ENCODE assay signal across 38 mouse cellular contexts in genomic region chr2:152503950-152504349, GRCm38 (mm10). TPM values are rescaled to one million over a fixed set of nuclear protein-coding genes. Genes with fewer than 3 reads are reported as not detected.
"Had no signal": no experiment of that assay in that cellular context is flagged by ENCODE, and none has a peak within 500 bp of the region (broad histone marks: within the 10 kb centered on the region; RNA-seq: fewer than 3 reads in every experiment).

No protein-coding gene starts in this region.

- H3K9me3 ChIP-seq: heart, embryonic 13.5 days; heart, embryonic 15.5 days; hindbrain, embryonic 13.5 days; hindbrain, embryonic 15.5 days; kidney, embryonic 15.5 days; limb, embryonic 10.5 days; liver, embryonic 13.5 days; liver, embryonic 15.5 days had no signal

- H3K27ac ChIP-seq: gastrocnemius, adult 2 months; heart, adult 2 months; heart, embryonic 13.5 days; heart, embryonic 15.5 days; hindbrain, embryonic 13.5 days; hindbrain, embryonic 15.5 days; hindbrain, postnatal 0 days; kidney, embryonic 15.5 days; kidney, postnatal 0 days; layer of hippocampus, adult 2 months; left cerebral cortex, adult 2 months; limb, embryonic 10.5 days; limb, embryonic 12.5 days; liver, embryonic 13.5 days; liver, embryonic 15.5 days had no signal

- H3K36me3 ChIP-seq: heart, embryonic 13.5 days; heart, embryonic 15.5 days; hindbrain, embryonic 13.5 days; hindbrain, embryonic 15.5 days; kidney, embryonic 15.5 days; limb, embryonic 10.5 days; limb, embryonic 12.5 days; liver, embryonic 13.5 days; liver, embryonic 15.5 days had no signal

- H3K9ac ChIP-seq: heart, embryonic 13.5 days; heart, embryonic 15.5 days; hindbrain, embryonic 13.5 days; hindbrain, embryonic 15.5 days; kidney, embryonic 15.5 days; limb, embryonic 12.5 days; liver, embryonic 13.5 days; liver, embryonic 15.5 days; liver, postnatal 0 days had no signal

- H3K27me3 ChIP-seq: heart, embryonic 13.5 days; heart, embryonic 15.5 days; hindbrain, embryonic 13.5 days; hindbrain, embryonic 15.5 days; kidney, embryonic 15.5 days; limb, embryonic 12.5 days; liver, embryonic 13.5 days; liver, embryonic 15.5 days had no signal

- H3K4me1 ChIP-seq: hindbrain, embryonic 13.5 days; hindbrain, embryonic 15.5 days; kidney, embryonic 15.5 days; limb, embryonic 10.5 days; limb, embryonic 12.5 days; liver, embryonic 13.5 days; liver, embryonic 15.5 days had no signal

- DNase-seq: gastrocnemius, adult 2 months; gastrocnemius, postnatal 10 days; gastrocnemius, postnatal 36 days; heart, adult 11 months; heart, adult 2 months; heart, postnatal 14 days; heart, postnatal 36 days; kidney, adult 2 months; kidney, adult 9 months; kidney, postnatal 14 days; kidney, postnatal 4 days; liver; liver, embryonic 13.5 days; liver, postnatal 0 days had no signal

- H3K4me3 ChIP-seq: gastrocnemius, adult 2 months; heart, adult 2 months; heart, embryonic 13.5 days; heart, embryonic 15.5 days; hindbrain, embryonic 13.5 days; hindbrain, embryonic 15.5 days; kidney, embryonic 15.5 days; layer of hippocampus, adult 2 months; left cerebral cortex, adult 2 months; limb, embryonic 10.5 days; limb, embryonic 12.5 days; liver, embryonic 13.5 days; liver, embryonic 15.5 days had no signal

RNA-seq across cellular contexts. Expression of gene Defb26, which starts 7.5 kb away (rescaled TPM):
- total RNA-seq: gastrocnemius, adult 2 months; gastrocnemius, postnatal 10 days; gastrocnemius, postnatal 36 days; heart, adult 2 months; heart, postnatal 14 days; heart, postnatal 36 days; hematopoietic stem cell, adult 5-6 weeks; hindbrain, postnatal 0 days; layer of hippocampus, adult 2 months; layer of hippocampus, postnatal 10 days; layer of hippocampus, postnatal 25 days; left cerebral cortex, adult 2 months; left cerebral cortex, postnatal 14 days; left cerebral cortex, postnatal 36 days had no signal
- polyA plus RNA-seq: heart, adult 2 months; heart, embryonic 11.5 days; heart, embryonic 13.5 days; heart, embryonic 15.5 days; heart, postnatal 0 days; hindbrain, embryonic 11.5 days; hindbrain, embryonic 13.5 days; hindbrain, embryonic 15.5 days; hindbrain, postnatal 0 days; intestine, embryonic 14.5 days; intestine, postnatal 0 days; kidney, embryonic 15.5 days; kidney, postnatal 0 days; limb, embryonic 10.5 days; limb, embryonic 12.5 days; limb, embryonic 14.5 days; liver, embryonic 11.5 days; liver, embryonic 13.5 days; liver, embryonic 15.5 days; liver, postnatal 0 days had no signal

RNA-seq across cellular contexts. Expression of gene Defb22, which starts 14.0 kb away (rescaled TPM):
- total RNA-seq: gastrocnemius, adult 2 months; gastrocnemius, postnatal 10 days; gastrocnemius, postnatal 36 days; heart, adult 2 months; heart, postnatal 14 days; heart, postnatal 36 days; hematopoietic stem cell, adult 5-6 weeks; hindbrain, postnatal 0 days; layer of hippocampus, adult 2 months; layer of hippocampus, postnatal 10 days; layer of hippocampus, postnatal 25 days; left cerebral cortex, adult 2 months; left cerebral cortex, postnatal 14 days; left cerebral cortex, postnatal 36 days had no signal
- polyA plus RNA-seq: heart, adult 2 months; heart, embryonic 11.5 days; heart, embryonic 13.5 days; heart, embryonic 15.5 days; heart, postnatal 0 days; hindbrain, embryonic 11.5 days; hindbrain, embryonic 13.5 days; hindbrain, embryonic 15.5 days; hindbrain, postnatal 0 days; intestine, embryonic 14.5 days; intestine, postnatal 0 days; kidney, adult 2 months; kidney, embryonic 15.5 days; kidney, postnatal 0 days; limb, embryonic 10.5 days; limb, embryonic 12.5 days; limb, embryonic 14.5 days; liver, embryonic 11.5 days; liver, embryonic 13.5 days; liver, embryonic 15.5 days; liver, postnatal 0 days had no signal

RNA-seq across cellular contexts. Expression of gene Defb28, which starts 14.1 kb away (rescaled TPM):
- total RNA-seq: gastrocnemius, adult 2 months; gastrocnemius, postnatal 10 days; gastrocnemius, postnatal 36 days; heart, adult 2 months; heart, postnatal 14 days; heart, postnatal 36 days; hematopoietic stem cell, adult 5-6 weeks; hindbrain, postnatal 0 days; layer of hippocampus, adult 2 months; layer of hippocampus, postnatal 10 days; layer of hippocampus, postnatal 25 days; left cerebral cortex, adult 2 months; left cerebral cortex, postnatal 14 days; left cerebral cortex, postnatal 36 days had no signal
- polyA plus RNA-seq: heart, adult 2 months; heart, embryonic 11.5 days; heart, embryonic 13.5 days; heart, embryonic 15.5 days; heart, postnatal 0 days; hindbrain, embryonic 11.5 days; hindbrain, embryonic 13.5 days; hindbrain, embryonic 15.5 days; hindbrain, postnatal 0 days; intestine, embryonic 14.5 days; intestine, postnatal 0 days; limb, embryonic 10.5 days; limb, embryonic 12.5 days; limb, embryonic 14.5 days; liver, embryonic 11.5 days; liver, embryonic 13.5 days; liver, embryonic 15.5 days; liver, postnatal 0 days had no signal

RNA-seq across cellular contexts. Expression of gene Defb20, which starts 27.1 kb away (rescaled TPM):
- total RNA-seq: gastrocnemius, adult 2 months; gastrocnemius, postnatal 10 days; gastrocnemius, postnatal 36 days; heart, adult 2 months; heart, postnatal 14 days; heart, postnatal 36 days; hematopoietic stem cell, adult 5-6 weeks; hindbrain, postnatal 0 days; layer of hippocampus, adult 2 months; layer of hippocampus, postnatal 10 days; layer of hippocampus, postnatal 25 days; left cerebral cortex, adult 2 months; left cerebral cortex, postnatal 14 days; left cerebral cortex, postnatal 36 days had no signal
- polyA plus RNA-seq: heart, adult 2 months; heart, embryonic 11.5 days; heart, embryonic 13.5 days; heart, embryonic 15.5 days; heart, postnatal 0 days; hindbrain, embryonic 11.5 days; hindbrain, embryonic 13.5 days; hindbrain, embryonic 15.5 days; hindbrain, postnatal 0 days; intestine, embryonic 14.5 days; intestine, postnatal 0 days; kidney, adult 2 months; kidney, embryonic 15.5 days; limb, embryonic 10.5 days; limb, embryonic 12.5 days; limb, embryonic 14.5 days; liver, embryonic 11.5 days; liver, embryonic 13.5 days; liver, embryonic 15.5 days; liver, postnatal 0 days had no signal

RNA-seq across cellular contexts. Expression of gene Defb29, which starts 35.9 kb away (rescaled TPM):
- total RNA-seq: gastrocnemius, adult 2 months; gastrocnemius, postnatal 10 days; gastrocnemius, postnatal 36 days; heart, adult 2 months; heart, postnatal 14 days; heart, postnatal 36 days; hematopoietic stem cell, adult 5-6 weeks; hindbrain, postnatal 0 days; layer of hippocampus, adult 2 months; layer of hippocampus, postnatal 10 days; layer of hippocampus, postnatal 25 days; left cerebral cortex, adult 2 months; left cerebral cortex, postnatal 14 days; left cerebral cortex, postnatal 36 days had no signal
- polyA plus RNA-seq: heart, adult 2 months; heart, embryonic 11.5 days; heart, embryonic 13.5 days; heart, embryonic 15.5 days; heart, postnatal 0 days; hindbrain, embryonic 11.5 days; hindbrain, embryonic 13.5 days; hindbrain, embryonic 15.5 days; hindbrain, postnatal 0 days; intestine, embryonic 14.5 days; intestine, postnatal 0 days; limb, embryonic 10.5 days; limb, embryonic 12.5 days; limb, embryonic 14.5 days; liver, embryonic 11.5 days; liver, embryonic 13.5 days; liver, embryonic 15.5 days; liver, postnatal 0 days had no signal
